Mouse (Mus musculus): ENCODE data around the gene Hdhd3. TPM values are rescaled to one million over a fixed set of nuclear protein-coding genes. Genes with fewer than 3 reads are reported as not detected.
"Not testable (repeated sequence)": the region's sequence is repeated elsewhere in the genome, so short reads cannot be mapped to it uniquely, and the experiment has no call there.

The Hdhd3 gene
- total RNA-seq, 2 experiments from 2014 or later = 0.84 to 1.3 TPM

GRCm38 (mm10) chr4:62479937-62480708, 23.1 kb downstream of the Hdhd3 start, which contains the start of gene Bspry:
TSS of gene Bspry (plus strand) at chr4:62480053.
- intact Hi-C loops (cut with DNase I) = no loop called here
- no peak for DNase-seq

GRCm38 (mm10) chr4:62479593-62479936, 23.7 kb downstream of the Hdhd3 start:
- intact Hi-C loops (cut with DNase I); DNase-seq: not testable (repeated sequence)

GRCm38 (mm10) chr4:62477542-62478244, 25.6 kb downstream of the Hdhd3 start:
- intact Hi-C loops (cut with DNase I) = no loop called here

GRCm38 (mm10) chr4:62475793-62476192, 27.5 kb downstream of the Hdhd3 start:
- DNase-seq = no peak
- intact Hi-C loops (cut with DNase I) = no loop called here

More at GRCm38 (mm10) chr4:62477542-62478244, 25.6 kb downstream of the Hdhd3 start:
- DNase-seq = no peak

GRCm38 (mm10) chr4:62475131-62475530, 28.1 kb downstream of the Hdhd3 start:
- intact Hi-C loops (cut with DNase I) = no loop called here
- DNase-seq = no peak

- DNase-seq = no peak
- intact Hi-C loops (cut with DNase I) = no loop called here
Measured at GRCm38 (mm10) chr4:62472071-62472470, 31.2 kb downstream of the Hdhd3 start.

GRCm38 (mm10) chr4:62470598-62471051, 32.6 kb downstream of the Hdhd3 start, which contains the start of gene Wdr31:
TSS of gene Wdr31 (minus strand) at chr4:62470896.
- intact Hi-C loops (cut with DNase I) = no loop called here
- DNase-seq = peak; percentile 39 to 66

- DNase-seq = no peak
- intact Hi-C loops (cut with DNase I) = no loop called here
Measured at GRCm38 (mm10) chr4:62468158-62468557, 35.1 kb downstream of the Hdhd3 start.

GRCm38 (mm10) chr4:62463124-62463523, 40.1 kb downstream of the Hdhd3 start:
- intact Hi-C loops (cut with DNase I) = no loop called here
- no peak for DNase-seq

- intact Hi-C loops (cut with DNase I) = no loop called here
- no peak for DNase-seq
Measured at GRCm38 (mm10) chr4:62460348-62460747, 42.9 kb downstream of the Hdhd3 start.

GRCm38 (mm10) chr4:62459081-62459480, 44.2 kb downstream of the Hdhd3 start:
- no peak for DNase-seq
- intact Hi-C loops (cut with DNase I) = loop anchor here (5.0 kb wide), 1 partner anchor 38 kb away; no protein-coding TSS in a partner anchor

- DNase-seq = no peak
Measured at GRCm38 (mm10) chr4:62454995-62455394, 48.3 kb downstream of the Hdhd3 start.

More at GRCm38 (mm10) chr4:62454995-62455394, 48.3 kb downstream of the Hdhd3 start:
- intact Hi-C loops (cut with DNase I) = loop anchor here (5.0 kb wide), 1 partner anchor 42 kb away; no protein-coding TSS in a partner anchor

Other genes with a start within 250 kb of the Hdhd3 start
- gene Slc31a2, start 240.9 kb downstream of the Hdhd3 start, total RNA-seq (2021) = 1 to 10 TPM; 4.1 to 4.4 TPM
- 10 to 100 TPM; 11.4 to 11.6 TPM for gene Fkbp15, start 142.9 kb downstream of the Hdhd3 start, total RNA-seq (2021)
- gene Slc31a1, start 142.7 kb downstream of the Hdhd3 start, total RNA-seq (2021) = 10 to 100 TPM; 10.2 to 10.3 TPM
- gene Cdc26, start 94.8 kb downstream of the Hdhd3 start, total RNA-seq (2021) = 10 to 100 TPM; 40.2 to 45.3 TPM
- gene Prpf4, start 94.7 kb downstream of the Hdhd3 start, total RNA-seq (2021) = 10 to 100 TPM; 13.3 to 16.1 TPM
- gene Rnf183, start 68.2 kb downstream of the Hdhd3 start, total RNA-seq (2021) = not detected
- gene Wdr31, start 32.6 kb downstream of the Hdhd3 start, total RNA-seq (2021) = under 1 TPM in 1 of 2 experiments, not detected in 1; 0.22 TPM
- gene Bspry, start 23.4 kb downstream of the Hdhd3 start, total RNA-seq (2021) = under 1 TPM in 1 of 2 experiments, not detected in 1; 0.10 TPM
- gene Alad, start 16.5 kb upstream of the Hdhd3 start, total RNA-seq (2021) = 10 to 100 TPM; 24.5 to 26.3 TPM
- gene Pole3, start 21.6 kb upstream of the Hdhd3 start, total RNA-seq (2021) = 10 to 100 TPM; 14.8 to 15.0 TPM
- gene 4933430I17Rik, start 21.9 kb upstream of the Hdhd3 start, total RNA-seq (2021) = not detected
- 1 to 10 TPM; 7.5 to 9.5 TPM for gene Rgs3, start 56.4 kb upstream of the Hdhd3 start, total RNA-seq (2021)

Data from gastrocnemius, postnatal 36 days (tissue).